Mouse (Mus musculus): ENCODE results near the gene Carmil2. TPM values are rescaled to one million over a fixed set of nuclear protein-coding genes. Genes with fewer than 3 reads are reported as not detected.

The Carmil2 gene
- 1 to 10 TPM; 1.2 to 1.4 TPM for total RNA-seq (2021)
- long read RNA-seq, experiment 1, partial matches to known transcripts, result 4 of 5 reads
- long read RNA-seq, experiment 1, other reads (novel, unspliced or antisense), result 1 of 5 reads
- long read RNA-seq, experiment 2, partial matches to known transcripts, result 2 of 3 reads
- long read RNA-seq, experiment 2, other reads (novel, unspliced or antisense), result 1 of 3 reads

GRCm38 (mm10) chr8:105685796-105686308 lies at the start of gene Carmil2:
Carmil2 (plus strand) TSS chr8:105686274.
- peak; percentile 67 to 77 for DNase-seq

- peak; percentile 50 to 65 for DNase-seq
Measured at GRCm38 (mm10) chr8:105636963-105637510, 49.0 kb upstream of the Carmil2 start, which contains the start of gene Agrp. Agrp (minus strand) TSS chr8:105637393.

- no peak for DNase-seq
Measured at GRCm38 (mm10) chr8:105637601-105638041, 48.5 kb upstream of the Carmil2 start.

- DNase-seq, result no peak
Measured at GRCm38 (mm10) chr8:105638510-105638909, 47.6 kb upstream of the Carmil2 start.

- no peak for DNase-seq
Measured at GRCm38 (mm10) chr8:105639835-105640234, 46.2 kb upstream of the Carmil2 start.

- peak in 1 of 2 experiments; percentile 37 for DNase-seq
Measured at GRCm38 (mm10) chr8:105640511-105640910, 45.6 kb upstream of the Carmil2 start.

- DNase-seq, result no peak
Measured at GRCm38 (mm10) chr8:105645205-105645604, 40.9 kb upstream of the Carmil2 start.

- peak in 1 of 2 experiments; percentile 30 for DNase-seq
Measured at GRCm38 (mm10) chr8:105648929-105649328, 37.1 kb upstream of the Carmil2 start.

GRCm38 (mm10) chr8:105657641-105658040 lies 28.4 kb upstream of the Carmil2 start:
- DNase-seq, result no peak

- DNase-seq, result peak in 1 of 2 experiments; percentile 12
Measured at GRCm38 (mm10) chr8:105661167-105661566, 24.9 kb upstream of the Carmil2 start.

GRCm38 (mm10) chr8:105677891-105678290 lies 8.2 kb upstream of the Carmil2 start:
- no peak for DNase-seq

- DNase-seq, result no peak
Measured at GRCm38 (mm10) chr8:105685325-105685724, 749 bp upstream of the Carmil2 start.

- no peak for DNase-seq
Measured at GRCm38 (mm10) chr8:105686551-105686950, 477 bp downstream of the Carmil2 start.

GRCm38 (mm10) chr8:105687512-105687911 lies 1.4 kb downstream of the Carmil2 start:
- no peak for DNase-seq

GRCm38 (mm10) chr8:105688242-105688752 lies 2.2 kb downstream of the Carmil2 start:
- no peak for DNase-seq

GRCm38 (mm10) chr8:105689256-105689982 lies 3.3 kb downstream of the Carmil2 start:
- no peak for DNase-seq

- no peak for DNase-seq
Measured at GRCm38 (mm10) chr8:105689983-105690360, 3.9 kb downstream of the Carmil2 start.

- DNase-seq, result no peak
Measured at GRCm38 (mm10) chr8:105690978-105691377, 4.9 kb downstream of the Carmil2 start.

- DNase-seq, result no peak
Measured at GRCm38 (mm10) chr8:105692449-105693182, 6.5 kb downstream of the Carmil2 start.

GRCm38 (mm10) chr8:105693648-105694047 lies 7.6 kb downstream of the Carmil2 start:
- peak; percentile 80 to 85 for DNase-seq

GRCm38 (mm10) chr8:105694051-105694799 lies 8.2 kb downstream of the Carmil2 start:
- peak in 1 of 2 experiments; percentile 31 for DNase-seq
